Mouse (Mus musculus): ENCODE results near the gene Ltbp3.

The Ltbp3 gene

GRCm38 (mm10) chr19:5800632-5801431 lies 60.1 kb downstream of the Ltbp3 start:
- peak; percentile 55 for DNase-seq (ENCODE audit: low read depth, low spot score)
- peaks cover 23% of the 10 kb centered on the region for H3K36me3 ChIP-seq (ENCODE audit: control insufficient read depth, insufficient read depth, low read length, poor library complexity, severe bottlenecking)
- no peaks in the 10 kb centered on the region for H3K27me3 ChIP-seq (ENCODE audit: control insufficient read depth, insufficient read depth, low read length, poor library complexity, severe bottlenecking)

GRCm38 (mm10) chr19:5801432-5801964 lies 60.8 kb downstream of the Ltbp3 start:
- Histone ChIP-seq H3K27me3 (ENCODE audit: control insufficient read depth, insufficient read depth, low read length, poor library complexity, severe bottlenecking) (no peaks in the 10 kb centered on the region), H3K36me3 (ENCODE audit: control insufficient read depth, insufficient read depth, low read length, poor library complexity, severe bottlenecking) (peaks cover 23% of the 10 kb centered on the region)
- peak; percentile 33 for DNase-seq (ENCODE audit: low read depth, low spot score)

GRCm38 (mm10) chr19:5802011-5802786 lies 61.5 kb downstream of the Ltbp3 start:
- Histone ChIP-seq H3K27me3 (ENCODE audit: control insufficient read depth, insufficient read depth, low read length, poor library complexity, severe bottlenecking) (no peaks in the 10 kb centered on the region), H3K36me3 (ENCODE audit: control insufficient read depth, insufficient read depth, low read length, poor library complexity, severe bottlenecking) (peaks cover 17% of the 10 kb centered on the region; the same call in 1 of the 2 replicates)
- DNase-seq (ENCODE audit: low read depth, low spot score): peak; percentile 97

GRCm38 (mm10) chr19:5802787-5803040 lies 62.0 kb downstream of the Ltbp3 start:
- no peaks in the 10 kb centered on the region for H3K27me3 ChIP-seq (ENCODE audit: control insufficient read depth, insufficient read depth, low read length, poor library complexity, severe bottlenecking)
- DNase-seq (ENCODE audit: low read depth, low spot score): no peak
- H3K36me3 ChIP-seq (ENCODE audit: control insufficient read depth, insufficient read depth, low read length, poor library complexity, severe bottlenecking): peaks cover 15% of the 10 kb centered on the region; the same call in 1 of the 2 replicates

GRCm38 (mm10) chr19:5803041-5803880 lies 62.6 kb downstream of the Ltbp3 start:
- Histone ChIP-seq H3K36me3 (ENCODE audit: control insufficient read depth, insufficient read depth, low read length, poor library complexity, severe bottlenecking) (peaks cover 14% of the 10 kb centered on the region; the same call in 1 of the 2 replicates), H3K27me3 (ENCODE audit: control insufficient read depth, insufficient read depth, low read length, poor library complexity, severe bottlenecking) (no peaks in the 10 kb centered on the region)
- peak; percentile 99 for DNase-seq (ENCODE audit: low read depth, low spot score)

GRCm38 (mm10) chr19:5803881-5804279 lies 63.2 kb downstream of the Ltbp3 start:
- Histone ChIP-seq H3K27me3 (ENCODE audit: control insufficient read depth, insufficient read depth, low read length, poor library complexity, severe bottlenecking) (no peaks in the 10 kb centered on the region), H3K36me3 (ENCODE audit: control insufficient read depth, insufficient read depth, low read length, poor library complexity, severe bottlenecking) (peaks cover 8% of the 10 kb centered on the region; the same call in 1 of the 2 replicates)
- no peak for DNase-seq (ENCODE audit: low read depth, low spot score)

- DNase-seq (ENCODE audit: low read depth, low spot score): peak; percentile 66
- Histone ChIP-seq H3K27me3 (ENCODE audit: control insufficient read depth, insufficient read depth, low read length, poor library complexity, severe bottlenecking) (no peaks in the 10 kb centered on the region), H3K36me3 (ENCODE audit: control insufficient read depth, insufficient read depth, low read length, poor library complexity, severe bottlenecking) (peaks cover 5% of the 10 kb centered on the region; the same call in 1 of the 2 replicates)
These were observed 63.7 kb downstream of the Ltbp3 start for GRCm38 (mm10) chr19:5804371-5804899.

GRCm38 (mm10) chr19:5806051-5806808 lies 65.5 kb downstream of the Ltbp3 start:
- H3K27me3 ChIP-seq (ENCODE audit: control insufficient read depth, insufficient read depth, low read length, poor library complexity, severe bottlenecking): no peaks in the 10 kb centered on the region
- DNase-seq (ENCODE audit: low read depth, low spot score): no peak
- no peaks in the 10 kb centered on the region for H3K36me3 ChIP-seq (ENCODE audit: control insufficient read depth, insufficient read depth, low read length, poor library complexity, severe bottlenecking)

- Histone ChIP-seq H3K36me3 (ENCODE audit: control insufficient read depth, insufficient read depth, low read length, poor library complexity, severe bottlenecking) (no peaks in the 10 kb centered on the region), H3K27me3 (ENCODE audit: control insufficient read depth, insufficient read depth, low read length, poor library complexity, severe bottlenecking) (no peaks in the 10 kb centered on the region)
- DNase-seq (ENCODE audit: low read depth, low spot score): peak; percentile 39
These were observed 66.1 kb downstream of the Ltbp3 start for GRCm38 (mm10) chr19:5806809-5807205.

GRCm38 (mm10) chr19:5807740-5808139 lies 67.0 kb downstream of the Ltbp3 start:
- DNase-seq (ENCODE audit: low read depth, low spot score): no peak
- H3K27me3 ChIP-seq (ENCODE audit: control insufficient read depth, insufficient read depth, low read length, poor library complexity, severe bottlenecking): no peaks in the 10 kb centered on the region
- no peaks in the 10 kb centered on the region for H3K36me3 ChIP-seq (ENCODE audit: control insufficient read depth, insufficient read depth, low read length, poor library complexity, severe bottlenecking)
